Mouse (Mus musculus) heart, embryonic 13.5 days (tissue): ENCODE measurements around the gene Zkscan7. TPM values are rescaled to one million over a fixed set of nuclear protein-coding genes. Genes with fewer than 3 reads are reported as not detected.
A peak's percentile ranks its signal among the peaks of the same experiment; 100 is the strongest.
"Not testable (repeated sequence)": the region's sequence is repeated elsewhere in the genome, so short reads cannot be mapped to it uniquely, and the experiment has no call there.

Experiments used
- ATAC-seq: fragments of 200-750 bp; cut with Nextera tagmentation; 2 replicates; pipeline ENCODE4 v1.8.0; 2017; ENCODE audit warnings: moderate TSS enrichment; ENCODE audit not compliant: insufficient number of reproducible peaks, low FRiP score, low TSS enrichment; ENCODE audit errors: extremely low read depth
- H3K27ac ChIP-seq: fragments of 300-500 bp; sonication (generic); replicated peaks from 2 replicates; pipeline ENCODE4 v1.5.1; 2015; ENCODE audit warnings: moderate library complexity, mild to moderate bottlenecking, inconsistent platforms
- H3K27me3 ChIP-seq: fragments of 300-500 bp; sonication (generic); replicated peaks from 2 replicates; pipeline ENCODE4 v1.6.1; 2015; ENCODE audit warnings: mild to moderate bottlenecking, inconsistent platforms
- H3K36me3 ChIP-seq: fragments of 300-500 bp; sonication (generic); 2 replicates; pipeline ENCODE4 v1.6.1; 2015; ENCODE audit warnings: mild to moderate bottlenecking, inconsistent platforms
- H3K4me1 ChIP-seq: fragments of 300-500 bp; sonication (generic); 2 replicates; pipeline ENCODE4 v1.6.1; 2015; ENCODE audit warnings: inconsistent platforms
- H3K4me2 ChIP-seq: fragments of 300-500 bp; sonication (generic); 2 replicates; pipeline ENCODE4 v1.6.1; 2015; ENCODE audit warnings: inconsistent platforms, mild to moderate bottlenecking, moderate library complexity
- H3K4me3 ChIP-seq: fragments of 300-500 bp; sonication (generic); 2 replicates; pipeline ENCODE4 v1.5.1; 2015; ENCODE audit warnings: moderate library complexity, mild to moderate bottlenecking, inconsistent platforms
- H3K9ac ChIP-seq: fragments of 300-500 bp; sonication (generic); 2 replicates; pipeline ENCODE4 v1.6.1; 2015; ENCODE audit warnings: inconsistent platforms, mild to moderate bottlenecking, moderate library complexity
- H3K9me3 ChIP-seq: fragments of 300-500 bp; sonication (generic); 2 replicates; pipeline ENCODE4 v1.6.1; 2016; ENCODE audit warnings: inconsistent platforms
- WGBS: fragments of 180-500 bp; shearing (Covaris S2); methylation state at CpG from one replicate; pipeline ENCODE4 v1.1.7; 2015; ENCODE audit warnings: mixed read lengths; 5-methylcytosine and 5-hydroxymethylcytosine counted together
- polyA plus RNA-seq: library from polyadenylated mRNA; unstranded; fragments of >200 nt; fragmentation: Nextera tagmentation; extraction: Ambion mirVana; gene quantifications from 2 replicates; pipeline ENCODE4 v1.2.1, GENCODE M21; 2015

Zkscan7 gene
- 2.1 and 3.0 TPM in 2 replicates for polyA plus RNA-seq

- Histone ChIP-seq H3K9me3 (peaks cover 9% of the 10 kb centered on the region; the same call in 1 of the 2 replicates), H3K36me3 (peaks cover 7% of the 10 kb centered on the region; the same call in 1 of the 2 replicates), H3K4me2 (peak within 1 kb of the TSS; percentile 88), H3K4me3 (peak within 1 kb of the TSS; percentile 83), H3K4me1 (peaks cover 5% of the 10 kb centered on the region), H3K27ac (no peak within 1 kb of the TSS), H3K9ac (no peak within 1 kb of the TSS), H3K27me3 (peaks cover 18% of the 10 kb centered on the region; the same call in 1 of the 2 replicates)
- WGBS: 77% methylated on average over 3 of the region's 3 CpGs
- ATAC-seq: no peak
Measured at GRCm38 (mm10) chr9:122885385-122885784, at the start of gene Zkscan7. TSS of gene Zkscan7 (plus strand) at chr9:122885685.

- peaks cover 22% of the 10 kb centered on the region for H3K4me1 ChIP-seq
- H3K4me3 ChIP-seq: no peak overlapping the region
- no peak overlapping the region for H3K4me2 ChIP-seq
- peaks cover 21% of the 10 kb centered on the region for H3K36me3 ChIP-seq
- no peak overlapping the region for H3K27ac ChIP-seq
- H3K27me3 ChIP-seq: no peaks in the 10 kb centered on the region
- H3K9me3 ChIP-seq: no peaks in the 10 kb centered on the region
- 79% methylated on average over 9 of the region's 9 CpGs for WGBS
- no peak overlapping the region for H3K9ac ChIP-seq
- ATAC-seq: no peak
Measured at GRCm38 (mm10) chr9:122836126-122836525, 49.4 kb upstream of the Zkscan7 start.

GRCm38 (mm10) chr9:122836790-122837189 is 48.7 kb upstream of the Zkscan7 start:
- 40% methylated on average over 6 of the region's 6 CpGs for WGBS
- H3K9me3 ChIP-seq: no peaks in the 10 kb centered on the region
- peak overlapping the region; percentile 43; the same call in 1 of the 2 replicates for H3K27ac ChIP-seq
- H3K9ac ChIP-seq: no peak overlapping the region
- peaks cover 21% of the 10 kb centered on the region for H3K36me3 ChIP-seq
- H3K4me2 ChIP-seq: no peak overlapping the region
- peaks cover 22% of the 10 kb centered on the region for H3K4me1 ChIP-seq
- no peak for ATAC-seq
- H3K4me3 ChIP-seq: no peak overlapping the region
- H3K27me3 ChIP-seq: no peaks in the 10 kb centered on the region

GRCm38 (mm10) chr9:122837216-122837615 is 48.3 kb upstream of the Zkscan7 start:
- peak overlapping the region; percentile 43 for H3K27ac ChIP-seq
- peaks cover 22% of the 10 kb centered on the region for H3K4me1 ChIP-seq
- no peak overlapping the region for H3K4me3 ChIP-seq
- no peak for ATAC-seq
- H3K9me3 ChIP-seq: no peaks in the 10 kb centered on the region
- H3K27me3 ChIP-seq: no peaks in the 10 kb centered on the region
- peaks cover 21% of the 10 kb centered on the region for H3K36me3 ChIP-seq
- peak overlapping the region; percentile 21; the same call in 1 of the 2 replicates for H3K9ac ChIP-seq
- no peak overlapping the region for H3K4me2 ChIP-seq
- WGBS: 86% methylated on average over 4 of the region's 4 CpGs

GRCm38 (mm10) chr9:122837680-122838079 is 47.8 kb upstream of the Zkscan7 start:
- WGBS: 23% methylated on average over 16 of the region's 16 CpGs
- peak overlapping the region; percentile 49 for H3K4me2 ChIP-seq
- H3K4me1 ChIP-seq: peaks cover 22% of the 10 kb centered on the region
- peak overlapping the region; percentile 48; the same call in 1 of the 2 replicates for H3K9ac ChIP-seq
- no peaks in the 10 kb centered on the region for H3K27me3 ChIP-seq
- H3K36me3 ChIP-seq: peaks cover 19% of the 10 kb centered on the region
- H3K27ac ChIP-seq: no peak overlapping the region
- H3K9me3 ChIP-seq: no peaks in the 10 kb centered on the region
- peak overlapping the region; percentile 20; the same call in 1 of the 2 replicates for H3K4me3 ChIP-seq
- ATAC-seq: no peak

- Histone ChIP-seq H3K4me3 (no peak within 1 kb of the TSS), H3K27ac (no peak within 1 kb of the TSS), H3K36me3 (peaks cover 6% of the 10 kb centered on the region), H3K27me3 (no peaks in the 10 kb centered on the region), H3K9ac (no peak within 1 kb of the TSS), H3K4me1 (no peaks in the 10 kb centered on the region), H3K4me2 (no peak within 1 kb of the TSS), H3K9me3 (peaks cover 6% of the 10 kb centered on the region; the same call in 1 of the 2 replicates)
- WGBS: 68% methylated on average over 3 of the region's 3 CpGs
- ATAC-seq: no peak
Measured at GRCm38 (mm10) chr9:122843760-122844159, 41.7 kb upstream of the Zkscan7 start, which contains the start of gene Gm35549. TSS of gene Gm35549 (minus strand) at chr9:122844035.

GRCm38 (mm10) chr9:122845621-122846020 is 39.9 kb upstream of the Zkscan7 start:
- WGBS: 75% methylated on average over 3 of the region's 3 CpGs
- no peak overlapping the region for H3K27ac ChIP-seq

GRCm38 (mm10) chr9:122846156-122846555 is 39.3 kb upstream of the Zkscan7 start:
- Histone ChIP-seq H3K9ac (no peak overlapping the region), H3K27ac (no peak overlapping the region), H3K4me1 (no peaks in the 10 kb centered on the region), H3K36me3 (peaks cover 29% of the 10 kb centered on the region), H3K9me3 (peaks cover 13% of the 10 kb centered on the region; the same call in 1 of the 2 replicates), H3K27me3 (no peaks in the 10 kb centered on the region), H3K4me3 (no peak overlapping the region), H3K4me2 (no peak overlapping the region)
- no peak for ATAC-seq

More at GRCm38 (mm10) chr9:122845621-122846020, 39.9 kb upstream of the Zkscan7 start:
- Histone ChIP-seq H3K36me3 (peaks cover 24% of the 10 kb centered on the region), H3K4me2 (no peak overlapping the region), H3K9ac (no peak overlapping the region), H3K27me3 (no peaks in the 10 kb centered on the region), H3K4me3 (no peak overlapping the region), H3K4me1 (no peaks in the 10 kb centered on the region), H3K9me3 (peaks cover 13% of the 10 kb centered on the region; the same call in 1 of the 2 replicates)
- ATAC-seq: no peak

- H3K4me3 ChIP-seq, H3K4me1 ChIP-seq, H3K9ac ChIP-seq, H3K4me2 ChIP-seq, ATAC-seq, H3K27ac ChIP-seq, H3K27me3 ChIP-seq: not testable (repeated sequence)
- Histone ChIP-seq H3K36me3 (peaks cover 47% of the 10 kb centered on the region), H3K9me3 (peaks cover 20% of the 10 kb centered on the region; the same call in 1 of the 2 replicates)
- WGBS: 73% methylated on average over 7 of the region's 8 CpGs
Measured at GRCm38 (mm10) chr9:122847811-122848311, 37.6 kb upstream of the Zkscan7 start.

- H3K4me1 ChIP-seq: no peaks in the 10 kb centered on the region
- peaks cover 40% of the 10 kb centered on the region for H3K9me3 ChIP-seq
- no peak overlapping the region for H3K9ac ChIP-seq
- H3K4me2 ChIP-seq: no peak overlapping the region
- no peaks in the 10 kb centered on the region for H3K27me3 ChIP-seq
- 91% methylated on average over 7 of the region's 7 CpGs for WGBS
- H3K4me3 ChIP-seq: no peak overlapping the region
- no peak overlapping the region for H3K27ac ChIP-seq
- no peak for ATAC-seq
- H3K36me3 ChIP-seq: peaks cover 96% of the 10 kb centered on the region
Measured at GRCm38 (mm10) chr9:122854526-122854925, 31.0 kb upstream of the Zkscan7 start.

- not testable (repeated sequence) for H3K4me2 ChIP-seq, H3K27me3 ChIP-seq, H3K27ac ChIP-seq, ATAC-seq, H3K9ac ChIP-seq, H3K4me3 ChIP-seq, H3K4me1 ChIP-seq
- WGBS: 53% methylated on average over 2 of the region's 7 CpGs
- Histone ChIP-seq H3K9me3 (peaks cover 45% of the 10 kb centered on the region), H3K36me3 (peaks cover 96% of the 10 kb centered on the region)
Measured at GRCm38 (mm10) chr9:122855141-122855540, 30.3 kb upstream of the Zkscan7 start.

GRCm38 (mm10) chr9:122855617-122856016 is 29.9 kb upstream of the Zkscan7 start:
- H3K27me3 ChIP-seq: no peaks in the 10 kb centered on the region
- H3K4me2 ChIP-seq: no peak overlapping the region
- no peak for ATAC-seq
- H3K27ac ChIP-seq: no peak overlapping the region
- no peaks in the 10 kb centered on the region for H3K4me1 ChIP-seq
- peaks cover 96% of the 10 kb centered on the region for H3K36me3 ChIP-seq
- 93% methylated on average over 4 of the region's 4 CpGs for WGBS
- no peak overlapping the region for H3K4me3 ChIP-seq
- H3K9ac ChIP-seq: no peak overlapping the region
- H3K9me3 ChIP-seq: peaks cover 50% of the 10 kb centered on the region
